Mouse (Mus musculus) adrenal gland, postnatal 25 days (tissue): ENCODE results near the gene Myb. TPM values are rescaled to one million over a fixed set of nuclear protein-coding genes. Genes with fewer than 3 reads are reported as not detected.
A peak's percentile ranks its signal among the peaks of the same experiment; 100 is the strongest.

Source experiments
- DNase-seq: peaks from one replicate; pipeline ENCODE4 v3.0.0; 2021; ENCODE audit warnings: mixed read lengths
- long read RNA-seq: library from polyadenylated mRNA; stranded (forward); transcript quantifications from one replicate; pipeline ENCODE4 v2.0.0, GENCODE M21; 2021
- total RNA-seq: library from RNA; stranded (reverse); gene quantifications from 2 replicates; pipeline ENCODE4 v1.2.3, GENCODE M21; 2021

Gene Myb
- total RNA-seq = 0.21 and 0.38 TPM in 2 replicates
- long read RNA-seq = 0 reads

DNA sequence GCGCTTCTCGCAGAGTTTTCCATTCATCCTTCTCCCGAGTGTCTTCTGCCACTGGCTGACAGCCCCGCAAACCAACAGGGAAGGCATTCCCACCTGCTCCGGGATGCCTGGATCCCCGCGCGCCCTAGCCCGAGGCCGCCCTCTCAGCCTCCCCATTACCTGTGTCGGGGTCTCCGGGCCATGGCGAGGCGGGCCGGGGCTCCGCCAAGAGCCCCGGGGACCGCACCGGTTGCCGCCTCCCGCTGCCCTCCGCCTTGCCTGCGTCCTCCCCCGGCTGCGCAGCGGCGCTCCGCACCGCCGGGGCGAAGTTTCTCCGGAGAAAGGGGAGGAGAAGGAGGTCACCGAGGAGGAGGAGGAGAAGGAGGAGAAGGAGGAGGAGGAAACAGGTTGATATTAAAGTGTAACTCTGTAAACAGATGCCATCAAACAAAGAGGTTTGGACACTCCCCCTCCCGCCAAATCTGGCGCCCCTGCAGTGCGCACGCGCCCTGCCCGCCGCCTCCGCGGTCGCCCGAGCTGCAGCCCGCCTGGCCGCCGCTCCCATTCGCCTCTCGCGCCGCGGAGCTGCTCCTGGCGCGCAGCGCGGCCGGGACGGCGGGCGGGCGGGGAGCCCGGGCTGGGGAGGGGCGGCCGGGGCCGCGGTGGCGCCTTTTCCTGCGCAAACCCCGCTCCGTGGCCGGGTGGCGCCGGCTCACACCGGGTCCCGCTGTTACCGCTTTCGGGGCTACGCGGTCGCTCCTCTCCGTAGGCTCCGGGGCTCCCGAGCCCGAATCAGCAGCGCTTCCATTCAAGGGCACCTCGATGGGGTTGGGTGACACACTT is at the start of gene Myb:
Gene Myb (minus strand): TSS at position 448 of the 822 bp plus-strand sequence.
- peak; percentile 74 for DNase-seq

DNA sequence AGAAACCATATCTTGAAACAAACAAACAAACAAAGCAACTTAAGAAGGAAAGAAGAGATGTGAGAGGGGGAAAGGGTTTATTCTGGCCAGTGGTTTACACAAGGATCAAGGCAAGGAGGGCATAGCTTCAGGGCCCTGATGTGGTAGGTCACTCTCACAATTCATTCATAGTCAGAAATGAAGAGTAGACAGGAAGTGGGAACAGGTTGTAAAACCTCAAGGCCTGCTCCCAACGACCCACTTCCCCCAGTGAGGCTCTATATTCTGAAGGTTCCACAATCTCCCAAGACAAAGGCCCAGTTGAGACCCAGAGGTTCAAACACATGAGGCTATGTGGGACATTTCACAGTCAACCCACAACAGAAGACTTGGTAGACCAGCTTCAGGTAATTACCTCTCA is 46.6 kb upstream of the Myb start:
- no peak for DNase-seq

DNA sequence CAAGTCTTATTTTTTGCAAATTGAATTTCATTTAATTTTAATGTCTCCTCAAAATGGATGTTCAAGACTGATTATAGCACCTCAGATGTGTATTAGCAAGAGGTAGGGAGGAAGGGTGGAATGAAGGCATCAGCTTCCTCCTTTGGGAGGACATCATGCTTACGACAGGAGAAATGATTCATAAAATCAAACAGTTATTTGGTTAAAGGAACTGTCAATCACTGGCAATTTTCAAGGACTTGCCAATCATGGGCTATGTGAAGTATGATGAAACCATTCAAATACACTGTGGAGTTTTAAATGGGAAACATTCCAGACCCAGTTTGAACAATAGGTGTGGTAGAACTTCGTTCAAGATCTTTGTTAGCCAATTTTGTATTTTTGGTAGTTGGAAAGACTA is 45.4 kb upstream of the Myb start:
- no peak for DNase-seq

DNA sequence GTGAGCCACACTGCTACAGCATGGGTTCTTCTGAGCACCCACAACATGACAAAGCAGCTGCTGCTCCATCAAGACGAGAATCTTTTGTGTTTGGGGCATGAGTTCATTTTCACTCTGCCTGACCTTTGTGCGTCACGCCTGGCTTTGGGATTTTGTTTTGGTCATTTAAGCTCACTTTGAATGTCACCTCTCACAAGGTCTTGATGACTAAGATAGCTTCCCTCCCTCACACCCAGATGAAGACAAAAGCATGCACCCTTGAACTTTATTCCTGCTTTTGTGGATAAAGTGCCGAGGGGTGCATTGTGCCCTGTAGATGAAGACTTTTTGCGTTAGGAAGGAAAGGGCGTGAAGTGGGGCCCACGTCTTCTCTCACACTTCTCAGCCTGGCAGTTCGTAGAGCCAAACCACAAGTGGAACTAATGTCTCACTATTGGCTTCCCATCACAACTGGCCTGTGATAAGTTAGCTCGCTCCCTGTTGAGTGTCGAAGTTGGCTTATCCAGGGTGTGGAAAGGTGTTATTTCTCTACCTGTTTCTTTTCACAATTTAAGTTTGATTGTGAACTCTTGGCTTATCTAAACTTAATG is 43.8 kb upstream of the Myb start:
- DNase-seq = no peak

DNA sequence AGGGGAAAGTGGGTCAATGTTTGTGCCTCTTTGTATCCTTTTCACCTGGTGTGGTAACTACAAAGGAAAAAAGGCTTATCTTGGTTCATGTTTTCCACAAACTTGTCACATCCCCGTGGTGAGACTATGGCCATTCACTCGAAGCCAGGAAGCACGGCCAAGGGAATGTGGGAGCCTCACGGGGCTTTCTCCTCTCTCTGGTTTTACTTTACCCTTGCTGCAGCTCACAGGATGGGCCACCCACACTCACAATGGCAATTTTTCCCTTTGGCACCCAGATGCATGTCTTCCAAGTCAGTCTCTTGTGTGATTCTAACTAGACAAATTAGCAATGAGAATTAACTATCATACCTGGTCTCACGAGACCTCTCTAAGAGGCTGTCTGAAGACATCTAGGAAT is 43.1 kb upstream of the Myb start:
- no peak for DNase-seq

DNA sequence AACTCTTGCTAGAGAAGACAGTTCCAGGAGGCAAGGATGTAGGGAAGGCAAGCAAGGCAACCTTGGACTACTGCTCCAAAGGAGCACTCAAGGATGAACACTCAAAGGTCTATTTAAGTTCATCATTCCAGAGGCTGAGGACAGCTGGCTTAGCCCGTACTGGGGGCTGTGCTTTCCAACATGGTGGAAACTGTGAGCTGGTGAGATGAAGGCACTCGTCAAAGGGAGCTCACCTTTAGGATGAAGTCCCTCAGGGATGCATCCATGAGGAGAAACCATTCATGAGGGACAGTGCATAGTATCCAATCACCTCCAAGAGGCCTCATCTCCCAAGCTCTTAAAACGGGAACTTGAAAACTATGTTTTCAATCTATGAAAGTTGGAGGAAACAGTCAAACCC is 42.7 kb upstream of the Myb start:
- DNase-seq = no peak

DNA sequence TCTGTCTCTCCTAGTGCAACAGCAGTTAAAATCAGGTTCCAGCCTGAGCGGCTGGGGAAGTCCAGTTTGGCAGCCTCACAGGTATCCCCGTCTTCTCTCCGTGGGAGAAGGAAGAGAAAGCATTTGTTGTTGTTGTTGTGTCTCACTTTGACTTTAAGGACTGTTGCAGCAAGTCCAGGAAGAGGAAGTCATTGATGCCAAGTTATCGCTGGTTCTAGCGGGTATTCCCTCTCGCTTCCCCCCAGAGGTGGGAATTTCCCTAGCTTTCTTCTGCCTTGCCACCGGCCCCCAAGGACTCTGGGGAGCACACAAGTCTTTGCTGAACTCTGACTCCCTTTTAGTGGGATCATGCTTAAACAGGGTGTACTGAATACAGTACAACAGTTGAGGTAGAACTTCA is 40.0 kb upstream of the Myb start:
- DNase-seq = no peak

DNA sequence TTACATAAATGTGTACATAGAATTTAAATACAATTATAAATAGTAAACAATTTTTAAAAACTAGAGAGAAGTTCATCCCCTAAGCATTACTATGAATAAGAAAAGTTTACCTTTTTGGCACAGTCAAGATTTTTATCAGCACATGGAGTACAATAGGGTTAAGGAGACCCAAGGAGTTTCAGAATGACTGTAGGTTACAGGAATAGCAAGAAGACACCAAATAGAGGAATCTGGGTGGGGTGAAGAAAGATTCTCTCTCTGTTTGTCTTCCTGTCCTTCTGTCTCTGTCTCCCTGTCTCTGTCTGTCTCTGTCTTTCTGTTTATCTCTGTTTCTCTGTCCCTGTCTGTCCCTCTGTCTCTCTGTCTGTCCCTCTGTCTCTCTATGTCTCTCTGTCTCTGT is 39.5 kb upstream of the Myb start:
- DNase-seq = no peak

DNA sequence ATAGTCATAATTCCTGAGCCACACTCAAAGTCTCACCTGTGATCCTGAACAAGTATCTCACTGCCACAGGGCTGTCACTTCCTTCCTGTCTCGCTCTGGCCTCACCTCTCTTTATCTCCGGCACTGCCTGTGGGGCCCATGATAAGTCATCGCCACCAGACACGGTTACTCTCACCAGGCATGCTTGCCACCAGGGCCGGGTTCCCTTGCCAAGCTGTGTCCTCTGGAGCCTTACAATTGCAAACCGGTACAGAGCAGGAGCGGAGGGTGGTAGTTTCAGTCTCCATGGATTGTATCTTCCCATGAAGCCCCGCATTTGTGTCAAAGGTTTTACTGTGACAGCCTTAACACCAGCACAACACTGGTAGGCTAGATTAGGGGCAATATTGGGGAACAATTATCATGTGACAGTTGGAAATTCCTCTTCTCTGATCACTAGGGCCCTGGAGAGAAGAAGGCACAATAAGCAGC is 35.9 kb upstream of the Myb start:
- no peak for DNase-seq

DNA sequence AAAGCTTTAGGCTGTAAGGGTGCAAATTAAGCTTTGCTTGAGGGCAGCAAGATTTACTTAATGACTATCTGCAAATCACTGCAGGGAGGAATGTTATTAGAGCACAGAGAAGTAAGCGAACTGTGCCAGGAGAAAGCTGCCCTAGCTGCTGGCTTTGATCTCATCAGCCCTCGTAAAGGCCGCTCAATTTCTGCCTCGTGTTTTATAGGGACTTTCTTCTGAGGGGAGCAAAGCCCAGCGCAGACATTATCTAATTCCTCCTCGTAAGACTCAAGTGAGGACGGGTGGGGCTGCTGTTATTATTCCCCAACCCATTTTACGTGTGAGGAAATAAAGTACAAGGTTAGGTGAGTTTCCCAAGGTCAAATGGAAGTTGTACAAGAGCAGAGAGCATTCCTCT is 34.8 kb upstream of the Myb start:
- no peak for DNase-seq

DNA sequence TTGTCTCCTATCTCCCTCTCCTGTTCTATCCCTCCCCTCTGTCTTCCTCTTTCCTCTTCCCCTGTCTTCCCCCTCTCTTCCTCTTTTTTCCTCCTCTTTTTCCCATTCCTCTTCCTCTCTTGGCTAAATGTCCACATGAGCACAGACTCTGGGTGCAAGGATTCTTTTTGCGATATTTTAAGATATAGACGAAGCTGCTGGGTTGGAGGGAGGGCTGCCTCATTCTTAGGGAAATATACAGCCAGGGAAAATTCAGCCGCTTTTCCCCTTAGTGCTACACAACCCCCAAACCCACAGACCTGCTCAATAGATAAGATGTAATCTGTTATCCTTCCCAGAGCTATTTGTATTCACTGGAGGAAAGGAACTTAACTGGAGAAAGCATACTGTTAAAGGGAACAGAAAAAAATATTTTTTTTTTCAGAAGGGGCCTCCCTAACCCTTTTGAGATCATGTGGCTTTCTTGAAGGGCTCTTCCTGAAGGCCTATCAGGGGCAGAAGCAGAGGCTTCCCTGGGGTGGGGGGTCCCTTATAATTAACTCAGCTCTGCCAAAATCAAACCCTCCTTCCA is 33.2 kb upstream of the Myb start:
- DNase-seq = no peak

DNA sequence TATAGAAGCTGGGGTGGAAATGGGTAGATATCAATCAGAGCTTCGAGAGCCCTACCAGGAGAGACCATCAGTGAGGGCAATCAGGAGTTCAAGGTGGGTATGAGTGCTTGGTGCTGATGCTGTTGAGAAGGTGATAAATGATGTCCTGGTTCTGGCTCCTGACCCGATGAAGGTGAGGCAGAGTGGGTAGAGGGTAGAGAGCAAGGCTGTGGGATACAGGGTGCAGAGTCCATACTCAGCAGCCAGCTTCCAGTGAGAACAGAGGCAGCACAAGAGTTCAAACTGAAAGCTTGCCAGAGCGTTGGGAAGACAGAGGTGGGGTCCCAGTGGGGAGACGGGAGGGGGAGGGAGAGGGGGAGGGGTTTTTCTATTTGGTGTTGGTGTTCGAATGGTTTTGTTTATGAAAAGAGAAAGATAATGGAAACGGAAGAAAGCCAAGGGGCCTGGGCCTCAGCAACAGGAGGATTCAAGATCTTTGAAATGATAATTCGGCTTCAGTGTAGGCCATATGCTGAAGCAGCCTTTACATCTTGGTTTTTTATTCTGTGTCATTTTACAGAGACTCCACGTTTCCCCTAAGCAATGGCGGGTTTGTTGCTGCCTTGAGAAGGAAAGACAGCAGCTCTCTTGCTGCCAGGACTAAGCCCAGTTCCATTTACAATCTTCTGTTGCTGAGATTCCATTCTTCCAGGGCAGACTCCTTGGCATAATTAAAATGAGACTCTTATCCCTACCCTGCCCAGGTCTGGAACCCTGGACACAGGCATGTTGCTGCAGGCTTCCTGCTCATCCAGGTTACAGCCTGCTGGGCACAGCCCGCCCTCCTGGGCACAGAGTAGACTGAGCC is 32.5 kb upstream of the Myb start:
- DNase-seq = no peak

DNA sequence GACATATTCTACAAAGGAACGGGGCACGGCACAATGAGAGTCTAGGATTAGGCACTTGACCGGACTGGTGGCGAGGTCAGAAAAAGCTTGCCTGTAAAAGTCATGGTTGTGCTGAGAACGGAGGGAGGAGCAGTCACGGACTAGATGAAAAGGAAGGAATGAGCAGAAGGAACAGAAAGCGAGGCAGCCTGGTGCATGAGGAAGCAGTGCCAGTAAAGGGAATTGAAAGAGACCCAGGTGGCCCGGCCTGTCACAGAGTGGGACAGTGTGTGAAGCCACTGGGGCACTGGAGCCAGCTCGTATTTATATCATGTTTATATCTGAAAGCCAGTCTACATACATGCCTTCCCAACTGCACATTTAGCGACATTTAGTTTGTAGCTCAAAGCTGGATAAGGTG is 31.7 kb upstream of the Myb start:
- DNase-seq = no peak

DNA sequence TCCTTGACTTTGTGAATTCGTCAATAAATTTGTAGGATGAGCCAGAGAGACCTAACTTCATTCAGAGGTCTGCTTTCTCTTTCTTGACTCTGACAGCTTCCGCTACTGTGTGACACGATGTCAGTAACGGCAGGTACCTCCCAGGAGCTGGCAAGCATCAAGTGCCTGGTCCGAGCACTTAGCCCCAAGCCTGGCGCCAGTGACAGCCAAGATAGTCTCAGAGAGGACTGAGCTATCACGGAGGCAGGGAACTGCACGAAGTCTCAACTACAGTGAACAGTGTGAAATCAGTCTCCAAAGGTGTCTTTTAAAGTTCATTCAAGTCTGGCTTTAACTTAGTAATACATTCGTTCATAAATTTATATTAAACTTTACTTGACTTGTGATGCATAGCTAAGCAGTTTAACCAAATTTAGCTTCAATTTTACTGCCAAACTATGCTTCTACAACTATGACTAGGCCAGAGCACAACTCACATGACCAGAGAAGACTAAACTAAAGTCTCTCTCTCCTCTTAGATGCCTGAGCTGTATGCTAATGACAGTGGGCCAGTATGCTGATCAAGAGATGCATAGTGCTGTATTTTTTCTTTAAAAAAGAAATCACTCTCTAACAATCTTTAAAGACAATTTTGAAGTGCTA is 29.1 kb upstream of the Myb start:
- no peak for DNase-seq

DNA sequence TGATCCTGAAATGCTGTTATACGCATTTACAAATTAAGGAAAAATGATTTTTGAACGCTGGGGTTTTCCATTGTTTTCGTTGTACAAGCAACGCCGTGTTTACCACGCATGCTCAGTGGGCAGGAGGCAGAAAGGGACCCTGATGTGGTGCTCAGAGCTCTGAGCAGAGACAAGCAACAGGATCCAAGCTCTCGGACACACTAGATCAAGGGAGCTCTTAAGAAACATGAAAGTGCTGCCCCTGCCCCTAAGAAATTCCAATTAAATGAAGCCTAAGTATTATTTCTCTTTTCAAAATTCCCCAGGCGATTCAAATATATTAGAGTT is 28.5 kb upstream of the Myb start:
- no peak for DNase-seq

DNA sequence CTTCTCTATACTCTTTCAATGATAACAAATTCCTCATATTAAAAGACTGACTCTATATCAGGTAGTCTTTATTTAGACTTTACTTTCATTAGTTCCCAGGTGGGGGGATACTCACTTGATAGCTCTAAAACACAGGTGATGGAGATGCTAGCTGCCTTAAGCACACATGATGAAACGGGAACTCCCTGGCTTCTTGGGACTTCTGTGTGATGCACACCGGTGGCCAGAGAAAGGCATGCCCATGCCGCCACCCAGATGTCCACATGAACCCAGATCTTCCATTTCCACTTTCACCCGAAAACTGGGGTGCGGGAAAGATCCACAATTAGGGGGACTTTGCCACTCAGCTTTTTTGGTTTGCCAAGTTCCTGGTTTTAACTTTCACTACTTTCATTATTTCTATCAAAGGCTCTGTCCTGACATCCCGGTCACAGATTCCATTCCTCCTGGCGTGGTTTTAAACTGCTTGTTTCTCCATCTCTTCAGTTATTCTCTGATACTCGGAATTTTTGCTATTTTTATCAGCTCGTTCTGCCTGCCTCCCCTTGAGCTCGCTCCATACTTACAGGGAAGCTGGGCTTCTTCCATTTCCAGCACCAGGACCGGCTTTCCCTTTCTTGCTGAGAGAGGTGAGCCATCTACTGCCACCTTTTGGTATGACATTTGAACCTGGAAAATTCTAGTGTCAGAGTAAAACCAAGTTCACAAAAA is 27.9 kb upstream of the Myb start:
- peak; percentile 18 for DNase-seq

DNA sequence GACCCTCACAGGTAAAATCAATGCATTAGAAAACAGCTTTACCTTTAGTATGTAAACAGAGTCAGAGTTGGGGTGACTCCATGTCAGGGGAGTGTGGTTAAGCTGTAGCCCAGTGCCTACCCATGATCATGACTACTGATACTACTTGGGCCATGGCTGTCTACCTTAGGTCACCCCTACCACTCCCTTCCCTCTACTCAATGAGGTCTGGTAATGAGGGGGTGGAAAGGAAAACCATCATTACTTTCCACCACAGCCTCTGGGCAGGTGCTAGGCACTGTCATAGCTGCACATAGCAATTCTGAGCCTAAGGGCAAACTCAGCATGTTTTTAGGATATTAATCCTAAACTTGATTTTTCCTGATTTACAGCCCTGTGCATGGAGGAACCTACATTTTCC is 27.1 kb upstream of the Myb start:
- DNase-seq = no peak

DNA sequence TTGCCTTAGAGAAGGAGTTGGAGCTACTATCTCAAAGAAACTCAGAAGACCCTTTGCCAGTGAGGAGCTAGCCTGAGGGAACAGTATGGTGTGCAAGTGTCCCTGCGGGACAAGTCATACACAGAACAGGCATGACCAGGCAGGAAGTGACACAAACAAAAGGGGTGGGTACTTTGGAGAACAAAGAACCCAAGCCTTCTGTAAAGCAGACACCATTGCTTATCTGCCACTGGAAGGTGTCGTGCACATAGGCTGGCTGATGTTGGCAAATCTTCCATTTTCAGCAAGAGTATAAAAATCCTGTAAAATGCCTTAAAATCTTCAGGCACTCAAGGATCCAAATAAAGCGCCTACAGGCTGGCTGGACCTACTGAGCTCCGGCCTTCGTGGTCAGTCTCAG is 25.9 kb upstream of the Myb start:
- DNase-seq = no peak

DNA sequence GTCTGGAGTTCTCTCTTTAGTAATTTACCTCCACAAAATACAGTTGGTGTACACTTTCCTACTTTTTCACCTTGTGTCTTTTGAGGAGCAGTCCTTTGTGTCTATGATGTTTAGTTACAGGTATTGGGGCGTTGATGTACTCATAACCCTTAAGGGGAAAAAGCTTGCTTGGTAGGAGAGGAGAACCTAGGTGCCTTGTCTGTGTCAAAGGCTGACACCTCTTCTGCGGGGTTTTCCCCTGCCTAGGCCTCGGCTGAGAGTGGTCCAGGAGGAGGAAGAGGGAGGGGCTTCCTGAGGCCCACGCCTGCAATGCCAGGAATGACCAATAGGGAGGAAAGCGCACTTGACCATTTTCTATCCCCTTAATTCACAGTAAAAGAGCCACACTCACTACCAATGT is 17.9 kb upstream of the Myb start:
- no peak for DNase-seq

DNA sequence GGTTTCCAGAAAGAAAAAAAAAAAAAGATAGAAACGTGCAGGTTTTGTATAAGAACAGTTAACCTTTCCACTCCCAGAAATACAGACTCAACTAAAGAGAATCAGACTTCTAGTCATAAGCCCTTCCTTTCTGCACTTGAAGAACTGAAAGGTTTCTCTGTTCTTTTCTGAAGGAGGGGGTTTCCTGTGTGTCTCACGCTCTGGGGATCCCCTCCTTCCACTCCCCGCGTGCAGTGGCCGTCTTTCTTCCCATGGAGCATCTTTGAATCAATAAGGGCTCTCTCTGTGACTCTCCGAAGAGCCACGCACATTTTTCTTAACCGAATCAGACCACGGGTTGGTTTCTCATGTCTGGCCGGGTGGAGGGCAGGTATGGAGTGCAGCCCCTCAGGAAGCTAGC is 17.5 kb upstream of the Myb start:
- DNase-seq = no peak

DNA sequence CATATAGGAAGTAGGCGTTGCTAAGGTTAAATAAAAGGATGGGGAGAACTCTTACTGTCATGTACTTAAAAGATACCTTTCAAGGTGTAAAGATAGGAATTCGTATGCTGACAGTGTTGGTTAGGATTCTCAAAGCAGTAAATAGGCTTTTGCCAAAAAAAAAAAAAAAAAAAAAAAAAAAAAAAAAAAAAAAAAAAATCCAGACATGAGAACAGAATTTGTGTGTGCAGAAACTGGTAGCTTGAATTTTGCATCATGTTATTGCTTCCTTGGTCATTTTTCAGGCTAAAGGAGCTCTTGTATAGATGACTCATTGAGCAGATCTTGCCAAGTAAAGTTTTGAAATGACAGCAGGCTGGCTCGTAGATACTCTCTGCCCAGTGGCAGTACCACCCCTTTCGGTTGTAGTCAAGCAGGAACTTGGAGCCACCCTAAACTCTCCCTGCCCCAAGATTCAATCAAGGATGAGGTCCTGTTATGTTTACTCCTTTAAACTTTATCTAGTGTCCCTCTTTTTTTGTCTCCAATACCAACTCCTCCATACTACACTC is 11.9 kb upstream of the Myb start:
- DNase-seq = no peak

DNA sequence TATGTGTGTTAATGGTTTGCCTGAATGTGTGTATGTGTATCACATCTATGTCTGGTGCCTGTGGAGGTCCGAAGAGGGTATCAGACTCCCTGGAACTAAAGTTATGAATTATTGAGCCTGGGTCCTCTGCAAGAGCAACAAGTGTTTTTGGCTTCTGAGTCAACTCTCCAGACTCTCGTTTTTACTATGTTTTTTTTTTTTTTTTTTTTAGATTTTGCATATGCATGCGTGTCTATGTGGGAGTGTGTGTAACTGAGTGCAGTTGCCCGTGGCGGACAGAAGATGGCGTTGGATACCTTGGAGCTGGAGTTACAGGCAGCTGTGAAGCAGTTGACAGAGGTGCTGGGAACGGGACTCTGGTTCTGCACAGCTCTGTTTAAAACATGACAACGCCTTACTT is 7.7 kb upstream of the Myb start:
- DNase-seq = no peak
